Mouse (Mus musculus) liver, adult 2 months (tissue): ENCODE data around the gene Eef2k.

Experiments
- CTCF ChIP-seq: fragments of 200-500 bp; IDR thresholded peaks from 2 replicates; pipeline ENCODE4 v1.5.1; 2011; ENCODE audit warnings: low read depth, low read length, control low read depth
- POLR2A ChIP-seq: fragments of 200-500 bp; IDR thresholded peaks from 2 replicates; pipeline ENCODE4 v1.6.1; 2011; ENCODE audit warnings: low read length, control low read depth; ENCODE audit not compliant: insufficient read depth; ENCODE audit errors: extremely low read depth

GRCm38 (mm10) chr7:120859854-120860253 lies 17.2 kb downstream of the Eef2k start:
- TF ChIP-seq POLR2A (no peak), CTCF (no peak)
